Mouse (Mus musculus): ENCODE data around the gene Mrgprb2. TPM values are rescaled to one million over a fixed set of nuclear protein-coding genes. Genes with fewer than 3 reads are reported as not detected.

The Mrgprb2 gene
- not detected in 2 replicates for polyA plus RNA-seq (2014; fragmentation: Nextera tagmentation; extraction: Ambion mirVana)

GRCm38 (mm10) chr7:48557986-48558385 is at the start of gene Mrgprb2:
Mrgprb2 (minus strand) TSS chr7:48558086.
- no peak within 1 kb of the TSS for H3K9ac ChIP-seq (ENCODE audit: low read depth, low read length)
- ATAC-seq (ENCODE audit: low FRiP score, low TSS enrichment): no peak
- no peaks in the 10 kb centered on the region for H3K9me3 ChIP-seq (ENCODE audit: control insufficient read depth, low read length)

More at GRCm38 (mm10) chr7:48557986-48558385, at the start of gene Mrgprb2:
- no peak within 1 kb of the TSS for H3K4me3 ChIP-seq (ENCODE audit: low read length)
- H3K4me1 ChIP-seq (ENCODE audit: control insufficient read depth, insufficient read depth, low read length): no peaks in the 10 kb centered on the region
- H3K4me2 ChIP-seq (replicated peaks; ENCODE audit: low read depth, low read length): no peak within 1 kb of the TSS
- H3K27me3 ChIP-seq (ENCODE audit: control insufficient read depth, insufficient read depth, low read length): no peaks in the 10 kb centered on the region
- H3K27ac ChIP-seq (ENCODE audit: low read depth, low read length): no peak within 1 kb of the TSS
- no peaks in the 10 kb centered on the region for H3K36me3 ChIP-seq (ENCODE audit: control insufficient read depth, insufficient read depth, low read length)

Other genes with a start within 250 kb of the Mrgprb2 start
- not detected in 2 replicates for gene Mrgprb8, start 169.6 kb downstream of the Mrgprb2 start, polyA plus RNA-seq (2014; fragmentation: Nextera tagmentation; extraction: Ambion mirVana)
- gene Mrgprb1, start 101.7 kb downstream of the Mrgprb2 start, polyA plus RNA-seq (2014; fragmentation: Nextera tagmentation; extraction: Ambion mirVana): not detected in 2 replicates
- gene Mrgprx2, start 58.8 kb downstream of the Mrgprb2 start, polyA plus RNA-seq (2014; fragmentation: Nextera tagmentation; extraction: Ambion mirVana): not detected in 2 replicates
- not detected in 2 replicates for gene Mrgprb3, start 85.7 kb upstream of the Mrgprb2 start, polyA plus RNA-seq (2014; fragmentation: Nextera tagmentation; extraction: Ambion mirVana)
- gene Zdhhc13, start 230.9 kb upstream of the Mrgprb2 start, polyA plus RNA-seq (2014; fragmentation: Nextera tagmentation; extraction: Ambion mirVana): 43.9 and 52.8 TPM in 2 replicates

Measured in kidney, embryonic 14.5 days (tissue).